Mouse (Mus musculus) 3T3-L1 (cell line): ENCODE data around the gene Eml5.

Experiments used
- DNase-seq: peaks from one replicate; pipeline ENCODE4 v3.0.0-alpha.2; 2015; ENCODE audit warnings: low read depth, low spot score

The Eml5 gene

DNA sequence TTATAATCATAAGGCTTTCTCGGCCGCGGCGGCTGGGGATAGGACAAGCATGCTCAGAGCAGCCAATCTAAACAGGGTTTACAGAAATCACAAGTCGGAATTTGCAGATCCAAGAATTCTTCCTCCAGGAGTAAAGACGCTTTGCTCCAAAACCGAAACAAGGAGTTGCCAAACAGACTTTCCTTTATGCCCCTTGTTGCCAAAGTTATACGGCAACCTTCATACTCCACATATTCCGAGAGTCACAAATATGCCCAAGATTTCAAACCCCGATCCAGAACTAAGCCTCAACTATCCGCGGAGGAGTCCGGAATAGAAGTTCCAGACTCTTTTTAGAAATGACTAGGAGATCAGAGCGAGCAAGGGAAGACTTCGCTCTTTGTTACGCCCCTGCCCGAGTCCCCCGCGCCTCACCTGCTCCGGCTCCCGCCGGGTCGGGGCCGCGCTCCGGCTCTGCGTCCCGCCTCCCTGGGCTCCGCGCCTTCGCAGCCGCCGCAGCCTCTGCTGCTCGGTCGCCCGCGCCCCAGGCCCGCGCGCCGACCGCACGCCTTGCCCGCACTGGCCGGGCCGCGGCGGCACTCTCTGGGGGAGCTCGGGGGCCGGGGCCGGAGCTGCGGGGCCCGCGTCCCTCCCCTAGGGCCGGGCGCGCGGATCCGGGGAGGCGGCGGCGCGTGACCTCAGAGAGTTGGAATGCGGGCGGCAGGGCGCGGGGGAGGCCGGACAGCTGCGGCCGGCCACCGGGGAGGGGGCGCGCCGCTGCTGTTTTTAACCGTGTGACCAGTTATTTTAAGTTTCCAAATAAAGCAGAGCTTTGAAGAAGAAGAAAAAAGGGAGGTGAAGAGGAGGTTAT is 164.1 kb downstream of the Eml5 start, which contains the start of gene Ptpn21:
Gene Ptpn21, minus strand, starts transcription at position 455 of the 850 bp plus-strand sequence.
- peak; percentile 66 for DNase-seq
